Comparison of ENCODE assay signal across 21 mouse cellular contexts in the genomic region with DNA sequence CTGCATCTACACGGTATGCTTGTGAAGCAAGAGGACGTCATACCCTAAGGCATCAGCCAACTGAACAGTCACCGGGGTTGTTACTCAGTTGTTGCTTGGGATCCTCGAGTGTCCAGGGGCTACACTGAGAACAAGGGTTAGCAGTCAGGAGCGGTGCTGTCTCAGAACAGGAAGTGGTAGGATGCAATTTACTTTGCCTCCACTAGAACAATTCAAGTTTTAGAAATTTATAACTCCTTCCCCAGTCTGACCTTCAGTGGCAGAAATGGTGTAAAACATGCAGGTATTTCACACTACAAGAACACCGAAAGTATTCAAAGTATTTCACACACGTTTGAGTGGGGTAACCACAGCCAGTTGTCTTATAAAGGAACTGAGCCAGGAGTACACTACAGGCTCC.
DNase-seq lines count a peak whose midpoint lies in the region; ATAC-seq and TF ChIP-seq lines count a peak whose summit lies in the region.
"Had no signal": no experiment of that assay in that cellular context is flagged by ENCODE, and none has a peak within 500 bp of the region (broad histone marks: within the 10 kb centered on the region; RNA-seq: fewer than 3 reads in every experiment).

No protein-coding gene starts in this region.

- no peak overlapping the region for H3K4me3 ChIP-seq in layer of hippocampus, adult 2 months
- H3K4me3 ChIP-seq in hindbrain, embryonic 14.5 days (replicated peaks; ENCODE audit: low read length), result no peak overlapping the region
- H3K4me3 ChIP-seq: embryonic facial prominence, embryonic 13.5 days; forebrain, embryonic 12.5 days; heart, embryonic 13.5 days; hindbrain, embryonic 13.5 days had no signal

- no peaks in the 10 kb centered on the region for H3K27me3 ChIP-seq in hindbrain, embryonic 14.5 days (ENCODE audit: control insufficient read depth, insufficient read depth, low read length)
- H3K27me3 ChIP-seq: embryonic facial prominence, embryonic 13.5 days; forebrain, embryonic 12.5 days; heart, embryonic 13.5 days; hindbrain, embryonic 13.5 days had no signal

- H3K4me2 ChIP-seq in hindbrain, embryonic 14.5 days (replicated peaks), result no peak overlapping the region
- H3K4me2 ChIP-seq: embryonic facial prominence, embryonic 13.5 days; forebrain, embryonic 12.5 days; heart, embryonic 13.5 days; hindbrain, embryonic 13.5 days had no signal

- no peaks in the 10 kb centered on the region for H3K4me1 ChIP-seq in hindbrain, embryonic 14.5 days (replicated peaks; ENCODE audit: control insufficient read depth, insufficient read depth, low read length)
- H3K4me1 ChIP-seq: embryonic facial prominence, embryonic 13.5 days; forebrain, embryonic 12.5 days; heart, embryonic 13.5 days; hindbrain, embryonic 13.5 days had no signal

- TF ChIP-seq CTCF in layer of hippocampus, adult 2 months (conservative IDR thresholded peaks at IDR 0.05), result 0 out of 2 replicates have a peak, but pooled peaks have one; percentile 3

- WGBS in hindbrain, embryonic 14.5 days, result 88% methylated on average over 7 of the region's 7 CpGs

- no peak for DNase-seq in layer of hippocampus, adult 2 months (ENCODE audit: low spot score in 2 of 2)
- DNase-seq in layer of hippocampus, adult 9-10 months (ENCODE audit: low spot score), result no peak
- DNase-seq in left cerebral cortex, adult 8-10 months (ENCODE audit: low spot score in 2 of 2), result no peak
- no peak for DNase-seq in heart, adult 18-20 months
- DNase-seq in hindbrain, embryonic 14.5 days (ENCODE audit: low spot score), result no peak
- DNase-seq: adrenal gland, adult 2 months; adrenal gland, postnatal 36 days; cerebellum, adult 11 months; cerebellum, adult 8-10 months; cerebellum, postnatal 14 days; gastrocnemius, postnatal 14 days; heart, postnatal 36 days had no signal

- peak; percentile 64 for ATAC-seq in CD4-positive, CD25-positive, alpha-beta regulatory T cell, adult 4 months
- ATAC-seq in common myeloid progenitor, adult 5-6 weeks (replicated peaks; ENCODE audit: low read depth, poor library complexity, severe bottlenecking), result peak; percentile 14; the same call in 1 of the 2 replicates
- ATAC-seq in megakaryocyte progenitor cell, adult 5-6 weeks (replicated peaks; ENCODE audit: poor library complexity), result peak; percentile 38; the same call in 1 of the 2 replicates
- ATAC-seq in hindbrain, embryonic 14.5 days (ENCODE audit: low FRiP score), result no peak
- ATAC-seq: forebrain, embryonic 16.5 days; intestine, embryonic 16.5 days had no signal

- H3K36me3 ChIP-seq in hindbrain, embryonic 14.5 days (replicated peaks; ENCODE audit: control insufficient read depth, insufficient read depth), result no peaks in the 10 kb centered on the region
- H3K36me3 ChIP-seq: embryonic facial prominence, embryonic 13.5 days; forebrain, embryonic 12.5 days; heart, embryonic 13.5 days; hindbrain, embryonic 13.5 days had no signal

- H3K27ac ChIP-seq in layer of hippocampus, adult 2 months, result no peak overlapping the region
- no peak overlapping the region for H3K27ac ChIP-seq in hindbrain, embryonic 14.5 days
- H3K27ac ChIP-seq: embryonic facial prominence, embryonic 13.5 days; forebrain, embryonic 12.5 days; heart, embryonic 13.5 days; hindbrain, embryonic 13.5 days had no signal

- H3K9ac ChIP-seq in hindbrain, embryonic 14.5 days, result no peak overlapping the region
- H3K9ac ChIP-seq: embryonic facial prominence, embryonic 13.5 days; forebrain, embryonic 12.5 days; heart, embryonic 13.5 days; hindbrain, embryonic 13.5 days had no signal

- H3K9me3 ChIP-seq in hindbrain, embryonic 14.5 days (ENCODE audit: control insufficient read depth, low read length), result no peaks in the 10 kb centered on the region
- H3K9me3 ChIP-seq: embryonic facial prominence, embryonic 13.5 days; forebrain, embryonic 12.5 days; heart, embryonic 13.5 days; hindbrain, embryonic 13.5 days had no signal
